Mouse (Mus musculus): Measurements from ENCODE around the gene Ndufs2.

DNA sequence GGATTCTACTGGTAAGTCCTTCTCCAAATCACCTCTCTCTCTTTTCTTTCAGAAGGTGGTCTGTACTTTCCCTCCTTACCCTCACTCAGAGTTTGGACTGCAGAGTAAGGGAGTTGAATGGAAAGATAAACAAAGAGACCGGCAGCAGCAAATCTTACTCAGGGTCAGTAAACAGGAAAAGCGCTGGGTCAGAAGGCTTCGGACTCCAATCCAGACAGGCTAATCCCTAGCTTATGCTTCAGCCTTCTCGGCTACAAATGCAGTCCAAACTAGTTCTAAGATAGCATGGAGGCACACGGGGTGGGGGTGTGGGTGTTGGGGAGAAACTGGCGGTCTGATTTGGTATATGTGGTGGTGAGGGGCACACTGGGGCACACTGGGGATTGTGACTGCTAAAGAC lies 13.8 kb downstream of the Ndufs2 start:
- TF ChIP-seq CTCF (IDR thresholded peaks at IDR 0.05; ENCODE audit: low read depth, low read length), result no peak
- TF ChIP-seq POLR2A (IDR thresholded peaks at IDR 0.05; ENCODE audit: extremely low read depth, insufficient read depth, low read length), result no peak

All from liver, adult 2 months (tissue).